Comparison of ENCODE assay signal across 8 mouse cellular contexts in the genomic region with DNA sequence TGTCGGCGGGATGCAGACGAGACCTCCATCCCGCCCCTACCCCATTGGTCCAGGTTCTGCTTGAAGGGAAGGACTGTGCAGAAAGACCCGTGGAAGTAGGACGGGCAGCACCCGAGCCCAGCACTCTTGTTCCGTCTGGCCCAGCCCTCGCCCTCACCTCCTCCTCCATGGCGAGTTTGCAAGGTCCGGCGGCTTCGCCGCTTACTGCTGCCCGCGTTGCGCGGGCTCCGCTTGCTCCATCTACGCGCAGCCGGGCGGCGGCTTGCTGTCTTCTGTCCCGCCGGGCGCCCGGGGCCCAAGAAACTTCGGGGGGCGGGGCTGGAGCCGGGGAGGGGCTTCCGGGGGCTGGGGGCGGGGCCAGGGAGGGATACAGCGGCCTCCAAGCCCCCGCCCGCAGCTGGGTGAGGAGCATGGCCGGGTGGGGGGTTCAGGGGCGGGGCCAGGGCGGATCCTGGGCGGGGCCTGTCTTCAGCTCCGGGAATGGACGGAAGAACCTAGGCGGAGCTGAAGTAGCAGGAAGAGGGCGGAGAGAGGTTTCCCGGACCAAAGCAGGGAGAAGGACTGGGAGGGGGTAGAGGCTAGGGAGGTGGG. TPM values are rescaled to one million over a fixed set of nuclear protein-coding genes. Genes with fewer than 3 reads are reported as not detected.
A peak's percentile ranks its signal among the peaks of the same experiment; 100 is the strongest.
DNase-seq lines count a peak whose midpoint lies in the region; ATAC-seq and TF ChIP-seq lines count a peak whose summit lies in the region.

A gene (minus strand): TSS at position 260 of the 591 bp plus-strand sequence.

- whole genome bisulfite sequencing in forebrain, embryonic 13.5 days: under 1% methylated on average over 38 of the region's 45 CpGs
- WGBS in large intestine, adult 2 months: 1% methylated on average over 44 of the region's 45 CpGs
- whole genome bisulfite sequencing in lung, adult 2 months: 2% methylated on average over 45 of the region's 45 CpGs

- no peaks in the 10 kb centered on the region for H3K9me3 ChIP-seq in ES-Bruce4 (replicated peaks; ENCODE audit: control insufficient read depth, insufficient read depth, low read length, poor library complexity, severe bottlenecking)
- no peaks in the 10 kb centered on the region for H3K9me3 ChIP-seq in forebrain, embryonic 13.5 days (replicated peaks)

- H3K4me2 ChIP-seq in forebrain, embryonic 13.5 days: peak within 1 kb of the TSS; percentile 69

- no peak for TF ChIP-seq CTCF in ES-Bruce4 (IDR thresholded peaks at IDR 0.05; ENCODE audit: low read depth, low read length)
- TF ChIP-seq CTCF in lung, adult 2 months (IDR thresholded peaks at IDR 0.05; ENCODE audit: insufficient read depth, low read length): no peak

- H3K4me3 ChIP-seq in ES-Bruce4 (ENCODE audit: low read depth, low read length): peak within 1 kb of the TSS; percentile 84
- H3K4me3 ChIP-seq in forebrain, embryonic 13.5 days: peak within 1 kb of the TSS; percentile 56
- H3K4me3 ChIP-seq in lung, adult 2 months (replicated peaks; ENCODE audit: extremely low read depth, low read depth, low read length): peak within 1 kb of the TSS; percentile 78

- 0 out of 2 replicates have a peak, but pooled peaks have one; percentile 22 for TF ChIP-seq EP300 in ES-Bruce4 (IDR thresholded peaks at IDR 0.05; ENCODE audit: insufficient read depth, low read depth, low read length)

- no peaks in the 10 kb centered on the region for H3K36me3 ChIP-seq in ES-Bruce4 (ENCODE audit: control insufficient read depth, insufficient read depth, low read length, poor library complexity, severe bottlenecking)
- H3K36me3 ChIP-seq in forebrain, embryonic 13.5 days (ENCODE audit: poor library complexity, severe bottlenecking): no peaks in the 10 kb centered on the region

- DNase-seq in c-Kit-positive CD71-positive TER-119-positive erythroid progenitor cells, embryonic 14.5 days (ENCODE audit: low spot score): peak; percentile 95
- peak; percentile 94 to 95 for DNase-seq in heart, postnatal 10 days
- no peak for DNase-seq in large intestine, adult 2 months (ENCODE audit: low read depth, low spot score)
- DNase-seq in lung, adult 2 months: peak; percentile 84
- peak; percentile 90 to 94 for DNase-seq in thymus, adult 18-20 months

- H3K27me3 ChIP-seq in ES-Bruce4 (ENCODE audit: control insufficient read depth, insufficient read depth, low read length, poor library complexity, severe bottlenecking): no peaks in the 10 kb centered on the region
- H3K27me3 ChIP-seq in forebrain, embryonic 13.5 days: no peaks in the 10 kb centered on the region

- no peaks in the 10 kb centered on the region for H3K4me1 ChIP-seq in ES-Bruce4 (ENCODE audit: control insufficient read depth, insufficient read depth, low read length)
- peaks cover 35% of the 10 kb centered on the region for H3K4me1 ChIP-seq in forebrain, embryonic 13.5 days
- peaks cover 7% of the 10 kb centered on the region; the same call in 1 of the 2 replicates for H3K4me1 ChIP-seq in lung, adult 2 months (ENCODE audit: control insufficient read depth, insufficient read depth, low read length)

- intact Hi-C loops in heart, postnatal 10 days (cut with DNase I): loop anchor here (2.0 to 10.0 kb wide), 5 partner anchors 17 to 148 kb away; a partner anchor contains a TSS

- peak within 1 kb of the TSS; percentile 52 for H3K27ac ChIP-seq in ES-Bruce4 (ENCODE audit: insufficient read depth, low read length)
- H3K27ac ChIP-seq in forebrain, embryonic 13.5 days: peak within 1 kb of the TSS; percentile 55

- TF ChIP-seq POLR2A in ES-Bruce4 (IDR thresholded peaks at IDR 0.05; ENCODE audit: insufficient read depth, low read length): peak; percentile 40
- peak; percentile 85 for TF ChIP-seq POLR2A in lung, adult 2 months (IDR thresholded peaks at IDR 0.05; ENCODE audit: borderline replicate concordance, extremely low read depth, low read depth, low read length)

- peak within 1 kb of the TSS; percentile 65 for H3K9ac ChIP-seq in ES-Bruce4 (ENCODE audit: low read depth, poor library complexity, severe bottlenecking)
- peak within 1 kb of the TSS; percentile 73 for H3K9ac ChIP-seq in forebrain, embryonic 13.5 days

- peak; percentile 94 for ATAC-seq in forebrain, embryonic 13.5 days
- peak; percentile 75 for ATAC-seq in neutrophil, adult 5-6 weeks (ENCODE audit: extremely low read depth, insufficient number of reproducible peaks, low FRiP score, poor library complexity, severe bottlenecking)

RNA-seq across cellular contexts. Expression of the gene that starts here (rescaled TPM):
- 6.1 and 6.2 TPM in 2 replicates for polyA plus RNA-seq in ES-Bruce4 (2011; ENCODE audit: insufficient read depth, insufficient read length, low read depth, missing spikeins)
- 4.9 and 5.5 TPM in 2 replicates for polyA plus RNA-seq in forebrain, embryonic 13.5 days (2015; fragmentation: Nextera tagmentation; extraction: Ambion mirVana)
- total RNA-seq in heart, postnatal 10 days (2021): 10 to 100 TPM; 18.3 to 21.2 TPM
- polyA plus RNA-seq in large intestine, adult 2 months (2012; rRNA removed): 11.6 and 13.0 TPM in 2 replicates
- 31.6 and 36.7 TPM in 2 replicates for polyA plus RNA-seq in lung, adult 2 months (2012; rRNA removed)
- 103 and 108 TPM in 2 replicates for total RNA-seq in neutrophil, adult 5-6 weeks (2017)
